Mouse (Mus musculus): ENCODE results near the gene Ctnnd2. TPM values are rescaled to one million over a fixed set of nuclear protein-coding genes. Genes with fewer than 3 reads are reported as not detected.

Ctnnd2 gene
- total RNA-seq, 2 experiments from 2014 or later: 267 to 288 TPM

DNA sequence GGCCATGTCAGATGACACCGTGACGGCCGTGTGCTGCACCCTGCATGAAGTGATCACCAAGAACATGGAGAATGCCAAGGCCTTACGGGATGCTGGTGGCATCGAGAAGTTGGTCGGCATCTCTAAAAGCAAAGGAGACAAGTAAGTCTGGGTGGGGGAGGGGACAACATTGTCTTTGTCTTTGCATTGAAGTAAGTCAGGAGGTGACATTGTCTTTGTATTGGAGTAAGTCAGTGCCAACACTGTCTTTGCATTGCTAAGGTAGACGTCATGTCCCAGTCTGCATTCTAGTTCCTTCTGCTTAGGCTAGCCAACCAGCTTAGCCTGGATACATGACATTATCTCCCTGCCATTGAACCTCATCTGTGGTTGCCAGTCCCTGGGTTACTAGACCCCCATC is 794.4 kb downstream of the Ctnnd2 start:
- DNase-seq (ENCODE audit: low spot score in 2 of 2): no peak

- no peak for DNase-seq (ENCODE audit: low spot score in 2 of 2)
These were observed 802.0 kb downstream of the Ctnnd2 start for GRCm38 (mm10) chr15:30974436-30974835.

- DNase-seq (ENCODE audit: low spot score in 2 of 2): no peak
These were observed 802.8 kb downstream of the Ctnnd2 start for GRCm38 (mm10) chr15:30974991-30975775.

GRCm38 (mm10) chr15:30977166-30977740 is 804.9 kb downstream of the Ctnnd2 start:
- peak in 1 of 2 experiments; percentile 24 for DNase-seq (ENCODE audit: low spot score in 2 of 2)

DNA sequence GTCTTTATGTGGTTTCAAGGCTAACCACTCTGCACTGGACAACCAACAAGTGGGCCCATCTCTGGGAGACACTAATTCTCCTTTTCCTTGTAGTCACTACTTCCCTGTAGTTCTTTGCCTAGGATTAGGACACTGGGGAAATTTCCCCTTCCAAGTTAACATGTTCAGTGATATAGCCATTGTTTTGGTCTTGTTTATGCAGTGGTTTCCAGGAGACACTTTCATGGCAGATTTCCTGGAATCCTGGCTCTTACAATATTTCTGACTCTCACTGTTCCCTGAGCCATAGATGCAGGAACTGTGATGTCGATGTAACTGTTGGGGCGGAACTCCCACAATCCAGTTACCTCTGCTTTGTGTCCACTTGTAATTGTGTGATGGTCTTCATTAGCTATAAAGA is 814.5 kb downstream of the Ctnnd2 start:
- DNase-seq (ENCODE audit: low spot score in 2 of 2): no peak

GRCm38 (mm10) chr15:30990421-30991252 is 818.2 kb downstream of the Ctnnd2 start:
- no peak for DNase-seq (ENCODE audit: low spot score in 2 of 2)

GRCm38 (mm10) chr15:30992357-30992756 is 820.0 kb downstream of the Ctnnd2 start:
- DNase-seq (ENCODE audit: low spot score in 2 of 2): no peak

- DNase-seq (ENCODE audit: low spot score in 2 of 2): no peak
These were observed 820.5 kb downstream of the Ctnnd2 start for GRCm38 (mm10) chr15:30992901-30993300.

DNA sequence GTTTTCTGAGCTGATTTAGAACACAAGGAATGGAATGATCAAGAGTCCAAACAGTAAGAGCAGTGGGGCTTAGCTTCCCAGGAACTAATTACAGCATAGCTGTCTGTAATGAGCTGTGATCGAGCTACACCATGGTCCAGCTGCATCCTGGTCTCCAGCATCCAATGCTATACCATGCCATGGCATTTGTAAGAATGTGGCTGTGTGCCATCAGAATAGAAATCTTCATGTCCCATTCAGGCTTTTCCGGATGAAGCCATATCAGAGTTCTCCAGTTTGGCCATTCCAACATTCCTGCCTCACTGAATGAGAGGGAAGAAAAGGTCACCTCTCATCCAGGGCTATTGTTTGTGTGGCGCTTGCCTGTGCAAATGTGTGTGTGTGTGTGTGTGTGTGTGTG is 823.0 kb downstream of the Ctnnd2 start:
- DNase-seq (ENCODE audit: low spot score in 2 of 2): no peak

GRCm38 (mm10) chr15:31004468-31004867 is 832.1 kb downstream of the Ctnnd2 start:
- DNase-seq (ENCODE audit: low spot score in 2 of 2): no peak

DNA sequence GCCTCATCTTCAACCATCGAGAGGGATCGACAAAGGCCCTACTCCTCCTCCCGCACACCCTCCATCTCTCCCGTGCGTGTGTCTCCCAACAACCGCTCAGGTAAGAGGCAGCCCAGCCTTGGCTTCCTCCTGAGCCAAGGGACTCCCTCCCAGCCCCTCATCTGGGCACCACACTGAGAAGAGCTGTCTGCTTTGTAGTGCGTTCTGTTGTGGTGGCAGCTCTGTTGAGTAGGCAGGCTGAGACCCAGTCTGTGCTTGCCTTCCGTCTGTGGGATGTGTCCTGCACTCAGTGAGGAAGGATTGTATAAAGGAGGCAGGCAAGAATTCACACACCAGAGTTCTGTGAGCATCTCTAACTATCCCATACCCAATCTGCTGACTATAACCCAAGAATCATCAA is 832.6 kb downstream of the Ctnnd2 start:
- no peak for DNase-seq (ENCODE audit: low spot score in 2 of 2)

- no peak for DNase-seq (ENCODE audit: low spot score in 2 of 2)
These were observed 833.8 kb downstream of the Ctnnd2 start for GRCm38 (mm10) chr15:31006050-31006824.

GRCm38 (mm10) chr15:31006825-31007157 is 834.4 kb downstream of the Ctnnd2 start:
- DNase-seq (ENCODE audit: low spot score in 2 of 2): no peak

GRCm38 (mm10) chr15:31008594-31008993 is 836.2 kb downstream of the Ctnnd2 start:
- no peak for DNase-seq (ENCODE audit: low spot score in 2 of 2)

DNA sequence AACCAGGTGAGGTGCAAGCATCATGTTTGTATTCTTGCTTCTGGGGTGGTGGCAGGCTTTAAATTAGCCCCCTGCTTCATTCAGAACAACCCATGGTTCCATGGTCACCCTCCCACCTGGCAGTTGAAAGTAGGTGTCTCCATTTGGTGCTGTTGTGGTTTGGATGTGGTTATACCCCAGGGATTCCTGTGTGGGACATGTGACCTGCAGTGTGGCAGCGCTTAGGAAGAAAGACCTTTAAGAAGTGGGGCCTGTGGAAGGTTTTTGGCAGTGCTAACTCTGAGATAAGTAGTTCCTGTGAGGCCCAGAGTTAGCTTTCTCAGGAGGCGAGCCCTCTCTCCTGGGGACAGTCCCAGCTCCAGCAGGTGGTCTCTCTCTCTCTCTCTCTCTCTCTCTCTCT is 848.4 kb downstream of the Ctnnd2 start:
- DNase-seq (ENCODE audit: low spot score in 2 of 2): no peak

DNA sequence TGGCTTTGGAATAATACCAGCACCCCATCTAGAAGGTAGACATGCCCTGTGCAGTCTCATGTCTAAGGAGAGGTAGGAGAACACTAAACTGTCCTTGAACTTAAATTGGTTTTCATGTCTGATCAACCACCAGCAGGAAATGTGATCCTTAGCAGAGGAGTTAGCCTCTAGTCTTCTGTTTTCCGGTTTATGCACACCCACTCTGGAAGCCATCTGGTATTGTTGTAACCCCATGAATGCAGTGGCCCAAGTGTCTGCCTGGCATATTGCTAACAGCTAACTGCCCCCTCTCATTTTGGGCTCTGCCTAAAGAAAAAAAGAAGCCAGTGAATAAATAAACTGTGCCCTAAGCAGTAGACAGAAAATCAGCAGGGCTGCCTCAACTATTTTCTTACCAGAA is 849.6 kb downstream of the Ctnnd2 start:
- DNase-seq (ENCODE audit: low spot score in 2 of 2): no peak

- no peak for DNase-seq (ENCODE audit: low spot score in 2 of 2)
These were observed 850.1 kb downstream of the Ctnnd2 start for GRCm38 (mm10) chr15:31022497-31022896.

DNA sequence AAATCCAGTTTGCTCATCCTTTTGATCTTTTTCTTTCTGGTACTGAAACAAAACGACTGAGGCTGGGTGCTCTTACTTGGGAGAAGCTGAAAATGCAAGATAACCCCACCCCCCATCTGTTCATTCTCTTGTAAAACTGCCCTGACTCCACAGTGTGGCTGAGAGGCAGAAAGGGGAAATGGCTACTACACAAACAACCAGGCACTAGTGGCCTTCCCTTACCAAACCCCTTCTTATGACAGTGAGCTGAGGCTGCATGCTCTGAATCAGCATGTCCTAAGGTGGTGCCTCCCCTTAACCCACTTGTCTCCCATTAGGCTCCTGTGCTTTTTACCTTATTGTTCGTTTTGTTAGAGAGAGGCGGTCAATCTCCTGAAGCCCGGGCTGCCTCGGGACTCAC is 851.4 kb downstream of the Ctnnd2 start:
- DNase-seq (ENCODE audit: low spot score in 2 of 2): no peak

DNA sequence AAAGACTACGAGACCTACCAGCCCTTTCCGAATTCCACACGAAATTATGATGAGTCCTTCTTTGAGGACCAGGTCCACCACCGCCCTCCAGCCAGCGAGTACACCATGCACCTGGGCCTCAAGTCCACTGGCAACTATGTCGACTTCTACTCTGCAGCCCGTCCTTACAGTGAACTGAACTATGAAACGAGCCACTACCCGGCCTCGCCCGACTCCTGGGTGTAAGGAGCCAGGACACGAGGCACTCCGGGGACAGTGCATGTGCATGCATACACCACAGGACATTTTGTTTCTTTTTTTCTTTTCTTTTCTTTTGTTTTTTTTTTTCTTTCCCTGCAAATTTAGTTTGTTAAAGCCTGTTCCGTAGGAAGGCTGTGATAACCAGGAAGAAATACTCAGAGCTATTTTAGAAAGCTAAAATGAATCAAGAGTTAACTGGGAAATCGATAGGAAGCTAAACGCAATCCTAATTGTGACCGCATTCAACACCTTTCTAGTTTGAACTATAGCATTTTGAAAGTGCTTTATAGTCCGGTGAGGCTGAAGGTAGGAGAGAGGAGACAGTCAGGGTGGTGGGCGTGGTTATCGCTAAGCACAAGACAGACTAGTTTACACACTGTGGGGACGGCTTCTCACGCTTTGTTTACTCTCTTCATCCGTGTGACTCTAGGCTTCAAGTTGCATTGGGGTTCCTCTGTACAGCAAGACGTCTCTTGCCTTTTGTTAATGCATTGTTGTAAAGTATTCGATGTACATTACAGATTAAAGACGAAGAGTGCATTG is 855.2 kb downstream of the Ctnnd2 start:
- no peak for DNase-seq (ENCODE audit: low spot score in 2 of 2)

- no peak for DNase-seq (ENCODE audit: low spot score in 2 of 2)
These were observed 872.6 kb downstream of the Ctnnd2 start for GRCm38 (mm10) chr15:31044983-31045382.

DNA sequence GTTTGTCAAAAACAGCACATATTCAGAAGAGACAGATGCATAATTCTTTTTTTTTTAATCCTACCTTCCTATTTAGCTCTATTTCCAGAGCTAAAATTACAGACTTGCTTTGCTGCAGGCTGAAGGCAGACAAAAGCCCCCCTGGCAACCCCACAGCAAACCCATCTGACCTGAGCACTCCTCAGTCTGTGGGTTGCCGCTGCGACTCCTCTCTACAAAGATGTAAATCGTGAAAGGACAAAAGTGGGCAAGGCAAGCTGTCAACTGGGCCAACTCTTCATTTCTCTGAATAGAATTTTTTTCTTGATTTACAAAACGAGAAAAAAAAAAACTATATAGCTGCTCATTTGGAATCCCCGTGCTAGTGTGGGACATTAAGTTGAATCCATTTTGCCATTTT is 879.1 kb downstream of the Ctnnd2 start:
- DNase-seq (ENCODE audit: low spot score in 2 of 2): no peak
